Mouse (Mus musculus) lung, postnatal 0 days (tissue): ENCODE data around the gene 9430038I01Rik.

Experiments
- CTCF ChIP-seq: IDR thresholded peaks from 2 replicates; pipeline ENCODE4 v1.5.1; 2016; ENCODE audit warnings: antibody characterized with exemption, mild to moderate bottlenecking
- EP300 ChIP-seq: IDR thresholded peaks from 2 replicates; pipeline ENCODE4 v1.6.1; 2016; ENCODE audit warnings: antibody characterized with exemption, mild to moderate bottlenecking, control low read depth

DNA sequence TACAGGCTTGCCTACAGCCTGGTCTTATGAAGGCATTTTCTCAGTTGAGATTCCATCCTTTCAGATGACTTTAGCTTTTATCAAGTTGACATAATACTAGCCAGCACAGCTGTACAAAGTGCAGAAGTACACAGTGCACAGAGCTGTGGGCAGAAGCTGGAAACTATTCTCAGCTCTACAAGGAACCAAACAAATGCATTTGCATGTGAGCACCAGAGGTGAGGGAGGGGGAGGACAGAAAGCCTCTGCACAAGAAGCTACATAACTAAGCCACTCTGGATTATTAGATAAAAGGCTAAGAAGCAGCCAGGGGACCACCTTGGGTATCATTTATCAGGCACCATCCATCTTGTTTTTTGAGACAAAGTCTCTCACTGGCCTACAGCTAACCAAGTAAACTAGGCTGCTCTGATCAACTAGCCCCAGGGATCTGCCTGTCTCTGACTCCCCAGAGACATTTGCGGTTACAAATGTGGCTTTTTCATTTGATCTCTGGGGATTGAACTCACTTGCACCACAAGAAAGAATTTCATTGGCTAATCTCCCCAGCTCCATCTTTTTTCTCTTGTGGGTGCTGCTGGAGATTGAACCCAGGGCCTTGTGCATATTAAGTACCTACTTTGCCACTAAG lies 3.0 kb downstream of the 9430038I01Rik start:
- no peak for TF ChIP-seq CTCF
- no peak for TF ChIP-seq EP300
